ENCODE assay signal across 12 mouse cellular contexts in the genomic region with DNA sequence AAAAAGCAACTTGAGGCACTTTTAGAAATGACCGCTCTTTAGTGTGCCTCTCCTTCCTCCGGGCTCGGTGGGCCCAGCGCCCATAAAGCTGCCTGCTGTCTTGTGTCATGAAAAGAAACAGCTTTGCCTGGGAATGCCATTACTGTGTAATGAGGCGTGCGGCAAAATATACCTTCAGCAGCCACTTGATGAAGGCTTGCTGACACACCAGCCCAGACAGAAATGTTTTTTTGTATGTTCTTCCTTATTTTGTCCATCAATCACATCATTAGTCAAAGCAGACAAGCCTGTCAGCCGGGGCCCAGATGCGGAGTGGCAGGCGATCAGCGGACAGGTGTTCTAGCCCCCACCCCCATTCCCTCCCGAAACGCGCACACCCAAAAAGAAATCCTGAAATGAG.
DNase-seq lines count a peak whose midpoint lies in the region; ATAC-seq and TF ChIP-seq lines count a peak whose summit lies in the region.
"Had no signal": no experiment of that assay in that cellular context is flagged by ENCODE, and none has a peak within 500 bp of the region (broad histone marks: within the 10 kb centered on the region; RNA-seq: fewer than 3 reads in every experiment).

No protein-coding gene starts in this region.

- H3K9me3 ChIP-seq in lung, embryonic 15.5 days: no peaks in the 10 kb centered on the region
- no peaks in the 10 kb centered on the region for H3K9me3 ChIP-seq in forebrain, embryonic 12.5 days
- no peaks in the 10 kb centered on the region for H3K9me3 ChIP-seq in hindbrain, postnatal 0 days (ENCODE audit: low read length)
- H3K9me3 ChIP-seq: embryonic facial prominence, embryonic 13.5 days had no signal

- H3K4me1 ChIP-seq in lung, embryonic 15.5 days: peaks cover 11% of the 10 kb centered on the region; the same call in 1 of the 2 replicates
- H3K4me1 ChIP-seq in forebrain, embryonic 12.5 days: peaks cover 27% of the 10 kb centered on the region
- H3K4me1 ChIP-seq in hindbrain, postnatal 0 days (ENCODE audit: insufficient read depth, low read length): no peaks in the 10 kb centered on the region

- H3K27me3 ChIP-seq in lung, embryonic 15.5 days: no peaks in the 10 kb centered on the region
- H3K27me3 ChIP-seq in forebrain, embryonic 12.5 days: no peaks in the 10 kb centered on the region
- H3K27me3 ChIP-seq in hindbrain, postnatal 0 days (ENCODE audit: insufficient read depth, low read length): no peaks in the 10 kb centered on the region
- H3K27me3 ChIP-seq: embryonic facial prominence, embryonic 13.5 days had no signal

- TF ChIP-seq CTCF in hindbrain, postnatal 0 days (IDR thresholded peaks at IDR 0.05; ENCODE audit: low read depth): no peak

- no peak overlapping the region for H3K9ac ChIP-seq in lung, embryonic 15.5 days
- no peak overlapping the region for H3K9ac ChIP-seq in forebrain, embryonic 12.5 days
- no peak overlapping the region for H3K9ac ChIP-seq in hindbrain, postnatal 0 days (replicated peaks; ENCODE audit: low read length)
- H3K9ac ChIP-seq: embryonic facial prominence, embryonic 13.5 days; liver, embryonic 14.5 days had no signal

- no peak for DNase-seq in lung, postnatal 25 days (ENCODE audit: low spot score)
- peak; percentile 44 for DNase-seq in hindbrain, postnatal 0 days (ENCODE audit: low spot score)
- DNase-seq in retina, embryonic 14.5 days (ENCODE audit: low spot score): peak; percentile 49
- DNase-seq in gastrocnemius, postnatal 10 days: no peak
- DNase-seq in cerebellum, postnatal 4 days (ENCODE audit: low spot score in 2 of 2): no peak
- DNase-seq: heart, postnatal 10 days had no signal

- whole genome bisulfite sequencing in lung, embryonic 15.5 days: 28% methylated on average over 13 of the region's 13 CpGs
- 17% methylated on average over 13 of the region's 13 CpGs for WGBS in forebrain, embryonic 12.5 days
- WGBS in hindbrain, postnatal 0 days: 31% methylated on average over 13 of the region's 13 CpGs

- H3K4me3 ChIP-seq in lung, embryonic 15.5 days: no peak overlapping the region
- H3K4me3 ChIP-seq in forebrain, embryonic 12.5 days (replicated peaks): no peak overlapping the region
- H3K4me3 ChIP-seq in hindbrain, postnatal 0 days (ENCODE audit: low read length): no peak overlapping the region
- H3K4me3 ChIP-seq: embryonic facial prominence, embryonic 13.5 days; myocyte had no signal

- ATAC-seq in lung, embryonic 15.5 days (ENCODE audit: borderline replicate concordance, extremely low read depth, low FRiP score, low TSS enrichment): peak; percentile 52; the same call in 1 of the 2 replicates
- ATAC-seq in forebrain, embryonic 12.5 days (ENCODE audit: low FRiP score): peak; percentile 72; the same call in 1 of the 2 replicates
- 0 out of 2 replicates have a peak, but pooled peaks have one; percentile 38 for ATAC-seq in hindbrain, postnatal 0 days
- ATAC-seq: activated CD4-positive, CD25-positive, alpha-beta regulatory T cell, adult 4 months had no signal

- H3K4me2 ChIP-seq in lung, embryonic 15.5 days: peak overlapping the region; percentile 29
- H3K4me2 ChIP-seq in forebrain, embryonic 12.5 days: peak overlapping the region; percentile 37
- H3K4me2 ChIP-seq in hindbrain, postnatal 0 days (ENCODE audit: low read depth, low read length): peak overlapping the region; percentile 29
- H3K4me2 ChIP-seq: embryonic facial prominence, embryonic 13.5 days had no signal

- H3K36me3 ChIP-seq in lung, embryonic 15.5 days: no peaks in the 10 kb centered on the region
- H3K36me3 ChIP-seq in forebrain, embryonic 12.5 days (replicated peaks): no peaks in the 10 kb centered on the region
- H3K36me3 ChIP-seq in hindbrain, postnatal 0 days (ENCODE audit: insufficient read depth, low read length): no peaks in the 10 kb centered on the region
- H3K36me3 ChIP-seq: embryonic facial prominence, embryonic 13.5 days had no signal

- no peak overlapping the region for H3K27ac ChIP-seq in lung, embryonic 15.5 days
- no peak overlapping the region for H3K27ac ChIP-seq in forebrain, embryonic 12.5 days
- H3K27ac ChIP-seq in hindbrain, postnatal 0 days: no peak overlapping the region
- H3K27ac ChIP-seq: embryonic facial prominence, embryonic 13.5 days; liver, embryonic 14.5 days had no signal

Comparison
In these comparisons a context has a peak if more than half of its experiments do, and no peak if none do; other contexts are left out.
1. DNase-seq: peak in hindbrain, postnatal 0 days (single experiment) and retina, embryonic 14.5 days (single experiment); none in lung, postnatal 25 days (single experiment), gastrocnemius, postnatal 10 days (single experiment) and cerebellum, postnatal 4 days (0 of 2).
2. Peak in every context shown above with its lines, with median percentiles within 50 percentile points of each other: ATAC-seq and H3K4me2 ChIP-seq.